Mouse (Mus musculus) hindbrain, embryonic 15.5 days (tissue): ENCODE results near the gene Hoxc11. TPM values are rescaled to one million over a fixed set of nuclear protein-coding genes. Genes with fewer than 3 reads are reported as not detected.

Experiments
- microRNA-seq: library from miRNA; unstranded; fragments of <30 nt; microRNA quantifications from one replicate; pipeline ENCODE4, GENCODE M21; 2016
- polyA plus RNA-seq: library from polyadenylated mRNA; unstranded; fragments of >200 nt; fragmentation: Nextera tagmentation; extraction: Ambion mirVana; gene quantifications from 2 replicates; pipeline ENCODE4 v1.2.1, GENCODE M21; 2015

Hoxc11 gene
- polyA plus RNA-seq, 1 experiment from 2014 or later = not detected

Small RNAs within 50 kb of the gene (microRNA-seq; reads per million reads assigned to microRNA genes)
- 3.9 reads per million, percentile 16 among the genes with 10 or more reads in this experiment for gene Mir196a-2

Other genes with a start within 250 kb of the Hoxc11 start
- gene Calcoco1, start 232.2 kb upstream of the Hoxc11 start, polyA plus RNA-seq = 40.3 and 43.3 TPM in 2 replicates
- not detected in 2 replicates for gene Hoxc13, start 33.3 kb upstream of the Hoxc11 start, polyA plus RNA-seq
- gene Hoxc12, start 17.7 kb upstream of the Hoxc11 start, polyA plus RNA-seq = not detected in 2 replicates
- gene Hoxc10, start 12.4 kb downstream of the Hoxc11 start, polyA plus RNA-seq = not detected in 2 replicates
- gene Hoxc5, start 13.0 kb downstream of the Hoxc11 start, polyA plus RNA-seq = 20.1 and 22.0 TPM in 2 replicates
- 0.30 TPM in 1 of 2 replicates, not detected in the other for gene Hoxc9, start 22.0 kb downstream of the Hoxc11 start, polyA plus RNA-seq
- gene Hoxc8, start 36.2 kb downstream of the Hoxc11 start, polyA plus RNA-seq = 2.3 and 16.6 TPM in 2 replicates
- gene Hoxc6, start 43.8 kb downstream of the Hoxc11 start, polyA plus RNA-seq = 7.4 and 13.1 TPM in 2 replicates
- gene Hoxc4, start 64.5 kb downstream of the Hoxc11 start, polyA plus RNA-seq = 56.8 and 63.8 TPM in 2 replicates
- 26.9 and 31.1 TPM in 2 replicates for gene Smug1, start 212.7 kb downstream of the Hoxc11 start, polyA plus RNA-seq